Mouse (Mus musculus) heart, embryonic 16.5 days (tissue): ENCODE data around the gene Fbp2. TPM values are rescaled to one million over a fixed set of nuclear protein-coding genes. Genes with fewer than 3 reads are reported as not detected.
"Not testable (repeated sequence)": the region's sequence is repeated elsewhere in the genome, so short reads cannot be mapped to it uniquely, and the experiment has no call there.

Source experiments
- ATAC-seq: fragments of 200-750 bp; cut with Nextera tagmentation; replicated peaks from 2 replicates; pipeline ENCODE4 v1.8.0; 2017; ENCODE audit warnings: moderate number of reproducible peaks; ENCODE audit not compliant: insufficient read depth, low FRiP score; ENCODE audit errors: extremely low read depth
- H3K27ac ChIP-seq: fragments of 300-500 bp; sonication (generic); 2 replicates; pipeline ENCODE4 v1.5.1; 2014; ENCODE audit warnings: mild to moderate bottlenecking, low read length, control low read depth, moderate library complexity
- H3K27me3 ChIP-seq: fragments of 300-500 bp; sonication (generic); 2 replicates; pipeline ENCODE4 v1.6.1; 2014; ENCODE audit warnings: low read length, mixed read lengths; ENCODE audit not compliant: control insufficient read depth, insufficient read depth
- H3K36me3 ChIP-seq: fragments of 300-500 bp; sonication (generic); 2 replicates; pipeline ENCODE4 v1.6.1; 2014; ENCODE audit not compliant: control insufficient read depth, insufficient read depth
- H3K4me1 ChIP-seq: fragments of 300-500 bp; sonication (generic); 2 replicates; pipeline ENCODE4 v1.6.1; 2014; ENCODE audit warnings: low read length, mixed read lengths; ENCODE audit not compliant: control insufficient read depth, insufficient read depth
- H3K4me2 ChIP-seq: fragments of 300-500 bp; sonication (generic); 2 replicates; pipeline ENCODE4 v1.6.1; 2014; ENCODE audit warnings: low read depth, mild to moderate bottlenecking, control low read depth, low read length
- H3K4me3 ChIP-seq: fragments of 300-500 bp; sonication (generic); 2 replicates; pipeline ENCODE4 v1.5.1; 2014; ENCODE audit warnings: mild to moderate bottlenecking, control low read depth, low read length
- H3K9ac ChIP-seq: fragments of 300-500 bp; sonication (generic); 2 replicates; pipeline ENCODE4 v1.6.1; 2014; ENCODE audit warnings: low read length, control low read depth
- H3K9me3 ChIP-seq: fragments of 300-500 bp; sonication (generic); replicated peaks from 2 replicates; pipeline ENCODE4 v1.6.1; 2016; ENCODE audit warnings: low read length; ENCODE audit not compliant: control insufficient read depth
- WGBS: fragments of 180-500 bp; shearing (Covaris S2); extraction: QIAGEN DNeasy Blood & Tissue Kit; methylation state at CpG from one replicate; pipeline ENCODE4 v1.1.7; 2014; 5-methylcytosine and 5-hydroxymethylcytosine counted together
- polyA plus RNA-seq: library from polyadenylated mRNA; unstranded; fragments of >200 nt; fragmentation: Nextera tagmentation; extraction: Ambion mirVana; gene quantifications from 2 replicates; pipeline ENCODE4 v1.2.1, GENCODE M21; 2015

Gene Fbp2
- polyA plus RNA-seq, 1 experiment from 2014 or later = 0.71 TPM

DNA sequence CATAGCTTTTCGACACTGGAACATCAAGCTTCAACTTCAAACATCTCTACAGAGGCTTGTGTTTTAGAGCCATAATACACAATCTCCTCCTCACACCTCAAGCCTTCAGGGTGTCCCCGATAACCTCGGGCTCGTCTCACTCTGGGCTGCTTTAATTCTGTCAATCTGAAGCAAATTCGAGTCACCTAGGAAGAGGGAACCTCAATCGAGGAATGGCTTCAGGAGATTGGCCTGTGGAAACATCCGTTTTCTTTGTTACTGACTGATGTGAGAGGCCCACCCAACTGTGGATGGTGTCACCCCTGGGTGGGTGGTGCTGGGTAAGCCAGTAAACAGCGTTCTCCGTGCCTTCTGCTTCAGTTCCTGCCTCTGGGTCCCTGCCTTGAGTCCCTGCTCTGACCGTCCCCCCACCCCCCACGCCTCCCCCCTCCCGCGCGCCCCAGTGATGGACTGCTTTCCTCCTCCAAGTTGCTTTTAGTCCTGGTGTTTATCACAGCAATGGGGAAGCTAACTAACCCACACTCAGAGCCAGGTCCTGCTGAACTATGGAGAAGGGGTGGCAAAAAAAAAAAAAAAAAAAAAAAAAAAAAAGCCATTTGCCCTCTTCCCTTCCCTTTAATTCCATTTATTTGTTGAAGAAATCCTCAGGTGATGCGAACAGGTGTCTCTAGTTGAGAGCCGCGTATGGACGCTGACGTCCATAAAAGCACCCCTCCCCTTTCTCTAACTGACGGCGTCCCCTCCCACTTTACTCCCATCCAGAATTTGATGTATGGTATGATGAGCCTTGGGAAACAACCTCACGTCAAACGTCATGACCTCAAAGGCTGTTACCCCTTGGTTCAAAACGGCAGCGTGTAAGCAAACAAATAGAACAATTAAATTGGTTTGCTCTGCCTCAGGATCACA, 2.6 kb downstream of the Fbp2 start:
- no peak for ATAC-seq
- 36% methylated on average over 25 of the region's 25 CpGs for WGBS

DNA sequence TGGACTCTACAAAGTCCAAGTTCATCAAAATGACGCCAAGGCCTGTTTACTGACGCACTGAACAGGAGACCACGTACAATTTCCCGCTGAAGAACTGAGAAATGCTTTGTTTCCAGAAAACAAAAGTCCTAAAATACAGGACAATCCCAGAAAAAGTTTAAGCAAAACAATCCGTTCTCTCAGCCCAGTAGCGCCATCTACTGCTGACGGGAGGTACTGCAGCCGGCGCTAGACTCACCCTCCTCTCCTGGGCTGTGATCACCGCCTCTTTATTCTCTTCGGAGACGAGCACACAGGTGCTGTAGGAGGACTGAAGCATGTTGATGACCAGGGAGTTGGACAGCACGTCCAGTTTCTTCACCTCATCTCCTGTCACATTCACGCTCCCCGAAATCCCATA, 3.6 kb downstream of the Fbp2 start:
- Histone ChIP-seq H3K9ac (no peak overlapping the region), H3K4me1 (peaks cover 2% of the 10 kb centered on the region; the same call in 1 of the 2 replicates), H3K9me3 (no peaks in the 10 kb centered on the region), H3K4me3 (no peak overlapping the region), H3K36me3 (no peaks in the 10 kb centered on the region), H3K4me2 (peak overlapping the region; percentile 38; the same call in 1 of the 2 replicates), H3K27me3 (peaks cover 3% of the 10 kb centered on the region; the same call in 1 of the 2 replicates), H3K27ac (no peak overlapping the region)
- WGBS = 12% methylated on average over 15 of the region's 15 CpGs
- ATAC-seq = no peak

More for the DNA sequence above, 2.6 kb downstream of the Fbp2 start:
- H3K4me2 ChIP-seq = peak overlapping the region; percentile 64
- H3K27me3 ChIP-seq = peaks cover 3% of the 10 kb centered on the region; the same call in 1 of the 2 replicates
- peaks cover 2% of the 10 kb centered on the region; the same call in 1 of the 2 replicates for H3K4me1 ChIP-seq
- no peak overlapping the region; the same call in 1 of the 2 replicates for H3K9ac ChIP-seq
- no peak overlapping the region for H3K27ac ChIP-seq
- H3K9me3 ChIP-seq = no peaks in the 10 kb centered on the region
- no peaks in the 10 kb centered on the region for H3K36me3 ChIP-seq
- H3K4me3 ChIP-seq = peak overlapping the region; percentile 37

- ATAC-seq = no peak
- 14% methylated on average over 4 of the region's 4 CpGs for WGBS
Measured at GRCm38 (mm10) chr13:62833341-62833740, 24.9 kb downstream of the Fbp2 start.

GRCm38 (mm10) chr13:62832239-62832638, 26.0 kb downstream of the Fbp2 start:
- Histone ChIP-seq H3K4me1 (no peaks in the 10 kb centered on the region), H3K4me2 (no peak overlapping the region), H3K9me3 (no peaks in the 10 kb centered on the region), H3K27ac (no peak overlapping the region), H3K4me3 (no peak overlapping the region), H3K27me3 (no peaks in the 10 kb centered on the region), H3K36me3 (no peaks in the 10 kb centered on the region), H3K9ac (no peak overlapping the region)
- ATAC-seq = no peak
- WGBS = 48% methylated on average over 2 of the region's 2 CpGs

More at GRCm38 (mm10) chr13:62833341-62833740, 24.9 kb downstream of the Fbp2 start:
- no peak overlapping the region for H3K4me3 ChIP-seq
- H3K4me1 ChIP-seq = no peaks in the 10 kb centered on the region
- H3K9ac ChIP-seq = no peak overlapping the region
- no peaks in the 10 kb centered on the region for H3K36me3 ChIP-seq
- no peaks in the 10 kb centered on the region for H3K9me3 ChIP-seq
- H3K4me2 ChIP-seq = no peak overlapping the region
- no peaks in the 10 kb centered on the region for H3K27me3 ChIP-seq
- H3K27ac ChIP-seq = no peak overlapping the region

DNA sequence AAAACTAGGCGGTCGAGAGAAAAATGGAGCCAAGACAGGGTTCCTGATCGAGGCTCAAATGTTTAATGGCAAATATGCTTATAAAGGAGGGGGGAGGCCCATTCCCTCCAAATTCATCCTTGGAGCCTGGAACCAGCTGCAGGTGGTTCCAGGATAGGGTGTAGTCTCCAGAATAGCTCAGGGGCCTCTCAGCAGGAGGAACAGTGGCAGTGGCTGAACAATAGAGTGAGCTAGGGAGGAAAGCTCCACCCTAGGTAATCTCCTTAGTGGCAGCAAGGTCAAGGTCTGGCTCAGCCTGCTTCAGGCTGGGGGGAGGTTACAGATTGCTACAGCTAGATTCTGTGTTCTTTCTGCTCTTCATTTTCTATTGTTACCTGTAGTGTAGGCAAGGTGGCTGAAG, 42.5 kb downstream of the Fbp2 start:
- not testable (repeated sequence) for H3K4me3 ChIP-seq, H3K4me2 ChIP-seq, H3K9me3 ChIP-seq, H3K27ac ChIP-seq, ATAC-seq, H3K4me1 ChIP-seq, H3K9ac ChIP-seq, H3K36me3 ChIP-seq, H3K27me3 ChIP-seq
- WGBS = 79% methylated on average over 3 of the region's 3 CpGs

DNA sequence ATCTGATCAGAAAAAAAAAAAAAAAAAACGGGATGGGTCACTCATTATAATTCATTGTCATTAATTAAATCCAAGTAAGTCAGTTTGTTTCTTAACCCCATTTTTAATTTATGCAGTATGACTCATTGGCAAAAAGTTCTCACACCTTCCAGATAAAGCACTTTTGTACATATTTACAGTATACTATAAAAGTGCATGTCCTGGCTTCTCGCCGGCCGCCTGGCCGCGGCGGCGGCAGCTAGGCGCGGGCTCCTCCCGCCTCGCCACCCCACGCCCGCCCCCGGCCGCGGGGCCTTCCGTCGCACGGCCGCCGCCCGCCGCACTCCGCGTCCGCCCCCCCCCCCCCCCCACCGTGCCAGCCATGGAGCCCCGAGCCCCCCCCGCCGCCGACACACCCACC, 45.5 kb downstream of the Fbp2 start:
- Histone ChIP-seq H3K4me3 (peak overlapping the region; percentile 49), H3K27me3 (no peaks in the 10 kb centered on the region), H3K27ac (no peak overlapping the region), H3K4me2 (peak overlapping the region; percentile 67), H3K9me3 (0 out of 2 replicates have a peak, but pooled peaks cover 2% of the 10 kb centered on the region), H3K4me1 (no peaks in the 10 kb centered on the region), H3K36me3 (no peaks in the 10 kb centered on the region), H3K9ac (0 out of 2 replicates have a peak overlapping the region, but pooled peaks have one; percentile 29)
- WGBS = 11% methylated on average over 15 of the region's 32 CpGs
- ATAC-seq = no peak

DNA sequence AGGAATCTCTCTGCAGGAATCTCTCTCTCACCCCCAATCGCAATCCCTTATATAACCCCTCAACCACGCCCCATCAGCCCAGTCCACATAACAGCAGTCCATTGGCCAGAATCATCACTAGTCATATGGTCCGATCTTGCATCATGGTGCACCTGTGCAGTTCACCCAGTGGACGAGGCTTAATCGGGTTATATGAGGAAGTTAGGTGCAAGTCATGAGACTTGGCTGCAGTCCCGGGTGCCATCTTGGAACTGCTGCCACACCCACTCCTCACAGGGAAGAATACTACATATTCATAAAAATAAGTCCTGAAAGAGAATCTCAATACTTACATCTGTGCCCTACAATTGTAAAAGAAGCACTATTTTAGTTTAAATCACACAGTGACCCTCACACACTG, 50.2 kb downstream of the Fbp2 start:
- not testable (repeated sequence) for H3K27me3 ChIP-seq, H3K4me2 ChIP-seq, ATAC-seq, H3K9ac ChIP-seq, H3K27ac ChIP-seq, H3K4me1 ChIP-seq, H3K9me3 ChIP-seq, H3K36me3 ChIP-seq, H3K4me3 ChIP-seq
- 82% methylated on average over 6 of the region's 6 CpGs for WGBS

Other genes with a start within 250 kb of the Fbp2 start
- 5.9 and 6.5 TPM in 2 replicates for gene 6720489N17Rik, start 234.2 kb downstream of the Fbp2 start, polyA plus RNA-seq
- 12.7 and 14.3 TPM in 2 replicates for gene Platr25, start 97.7 kb downstream of the Fbp2 start, polyA plus RNA-seq
- gene Gm5141, start 72.6 kb downstream of the Fbp2 start, polyA plus RNA-seq = 5.5 and 8.0 TPM in 2 replicates
- 6.5 and 7.7 TPM in 2 replicates for gene Fbp1, start 29.9 kb upstream of the Fbp2 start, polyA plus RNA-seq
- gene 2010111I01Rik, start 106.5 kb upstream of the Fbp2 start, polyA plus RNA-seq = 69.8 and 71.1 TPM in 2 replicates